Mouse (Mus musculus): ENCODE measurements around the gene Kit.

The Kit gene

DNA sequence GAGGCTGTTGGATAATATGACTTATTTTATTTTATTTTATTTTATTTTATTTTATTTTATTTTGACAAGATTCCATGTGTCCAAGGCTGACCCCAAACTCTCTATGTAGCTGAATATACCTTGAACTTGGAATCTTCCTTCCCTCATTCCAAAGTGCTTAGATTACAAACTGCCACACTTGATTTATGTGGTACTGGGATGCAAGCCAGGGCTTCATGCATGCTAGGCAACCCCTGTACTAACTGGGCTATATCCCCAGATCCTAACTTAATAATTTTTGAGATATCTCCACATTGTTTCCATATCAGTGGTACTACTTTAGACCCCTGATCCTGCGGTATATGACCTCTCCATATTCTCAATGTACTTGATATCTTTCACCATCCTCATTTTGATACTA, 130.7 kb downstream of the Kit start:
- DNase-seq (ENCODE audit: low spot score in 2 of 2): no peak
